Mouse (Mus musculus) CH12.LX (cell line): ENCODE measurements around the gene Asic4. TPM values are rescaled to one million over a fixed set of nuclear protein-coding genes. Genes with fewer than 3 reads are reported as not detected.

Experiments used
- DNase-seq: peaks from one replicate; pipeline ENCODE4 v3.0.0-alpha.2; 2013; ENCODE audit errors: extremely low read depth
- H3K27ac ChIP-seq: 2 replicates; pipeline ENCODE4 v1.5.1; 2012; ENCODE audit warnings: low read depth, mild to moderate bottlenecking, control low read depth, moderate library complexity; ENCODE audit not compliant: insufficient read depth
- H3K27me3 ChIP-seq: replicated peaks from 2 replicates; pipeline ENCODE3; 2012; ENCODE audit warnings: inconsistent platforms
- H3K36me3 ChIP-seq, 2 experiments: replicated peaks in 1 of 2; 2 replicates each; pipeline versions ENCODE3 to v1.6.1; 2012; ENCODE audit warnings: inconsistent platforms in 1 of 2, low read length in 1 of 2, mild to moderate bottlenecking in 1 of 2, mixed read lengths in 1 of 2, moderate library complexity in 1 of 2; ENCODE audit not compliant: control insufficient read depth in 1 of 2, insufficient read depth in 1 of 2
- H3K4me1 ChIP-seq, 2 experiments: 2 replicates each; pipeline ENCODE4 v1.6.1; 2012; ENCODE audit warnings: inconsistent platforms in 1 of 2, moderate library complexity in 1 of 2; ENCODE audit not compliant: insufficient read depth in 2 of 2, control insufficient read depth in 1 of 2
- H3K4me2 ChIP-seq: 2 replicates; pipeline ENCODE4 v1.6.1; 2012; ENCODE audit warnings: low read depth, mild to moderate bottlenecking, control low read depth; ENCODE audit not compliant: poor library complexity, insufficient read depth, severe bottlenecking
- H3K4me3 ChIP-seq, 3 experiments: fragments of 150-350 bp in 1 of 3; sonication (generic) in 1 of 3; replicated peaks in 1 of 3; 2 replicates each; pipeline versions ENCODE3 to v1.5.1; 2011 to 2012; ENCODE audit warnings: low read depth in 2 of 3, low read length in 2 of 3, mild to moderate bottlenecking in 2 of 3, moderate library complexity in 2 of 3, control low read depth in 1 of 3, improper control_type of control experiment in 1 of 3, inconsistent platforms in 1 of 3, mixed read lengths in 1 of 3; ENCODE audit not compliant: poor library complexity in 1 of 3
- H3K79me2 ChIP-seq: replicated peaks from 2 replicates; pipeline ENCODE4 v1.6.1; 2012; ENCODE audit warnings: mild to moderate bottlenecking, moderate library complexity; ENCODE audit not compliant: control insufficient read depth, poor library complexity, insufficient read depth, severe bottlenecking; ENCODE audit errors: extremely low read depth
- H3K9ac ChIP-seq: 2 replicates; pipeline ENCODE4 v1.6.1; 2012; ENCODE audit warnings: low read depth, mild to moderate bottlenecking, control low read depth, moderate library complexity; ENCODE audit not compliant: insufficient read depth
- H3K9me3 ChIP-seq: replicated peaks from 2 replicates; pipeline ENCODE3; 2012; ENCODE audit warnings: low read length, inconsistent platforms, mixed read lengths
- CTCF ChIP-seq, 2 experiments: IDR thresholded peaks in 1 of 2; conservative IDR thresholded peaks in 1 of 2; 2 replicates each; pipeline ENCODE4 v1.5.1; 2011 to 2012; ENCODE audit warnings: low read depth in 2 of 2, low read length in 2 of 2, improper control_type of control experiment in 1 of 2, inconsistent platforms in 1 of 2, mild to moderate bottlenecking in 1 of 2, moderate library complexity in 1 of 2
- E2F4 ChIP-seq: IDR thresholded peaks from 2 replicates; pipeline ENCODE4 v1.6.1; 2011; ENCODE audit warnings: low read depth, low read length, improper control_type of control experiment; ENCODE audit not compliant: insufficient replicate concordance
- EP300 ChIP-seq: IDR thresholded peaks from 2 replicates; pipeline ENCODE4 v1.6.1; 2011; ENCODE audit warnings: low read length, improper control_type of control experiment
- ETS1 ChIP-seq: conservative IDR thresholded peaks from 2 replicates; pipeline ENCODE4 v1.6.1; 2012; ENCODE audit warnings: low read depth, mild to moderate bottlenecking, inconsistent platforms, low read length, improper control_type of control experiment, moderate library complexity
- IRF4 ChIP-seq: IDR thresholded peaks from 2 replicates; pipeline ENCODE4 v1.6.1; 2014; ENCODE audit warnings: low read depth, mild to moderate bottlenecking, inconsistent platforms, low read length, improper control_type of control experiment
- JUND ChIP-seq: conservative IDR thresholded peaks from 2 replicates; pipeline ENCODE4 v1.6.1; 2011; ENCODE audit warnings: low read depth, low read length, improper control_type of control experiment
- MAX ChIP-seq: IDR thresholded peaks from 2 replicates; pipeline ENCODE4 v1.6.1; 2011; ENCODE audit warnings: low read length, improper control_type of control experiment
- MXI1 ChIP-seq: IDR thresholded peaks from 2 replicates; pipeline ENCODE4 v1.6.1; 2011; ENCODE audit warnings: mild to moderate bottlenecking, low read depth, low read length, improper control_type of control experiment
- NELFE ChIP-seq: IDR thresholded peaks from 2 replicates; pipeline ENCODE4 v1.6.1; 2011; ENCODE audit warnings: low read depth, low read length, improper control_type of control experiment
- PAX5 ChIP-seq: IDR thresholded peaks from 2 replicates; pipeline ENCODE4 v1.6.1; 2012; ENCODE audit warnings: low read length, inconsistent platforms, mixed read lengths
- POLR2A ChIP-seq: IDR thresholded peaks from 2 replicates; pipeline ENCODE4 v1.6.1; 2011; ENCODE audit warnings: low read depth, mild to moderate bottlenecking, improper control_type of control experiment, low read length
- POLR2AphosphoS2 ChIP-seq: IDR thresholded peaks from 2 replicates; pipeline ENCODE4 v1.6.1; 2011; ENCODE audit warnings: low read depth, low read length, improper control_type of control experiment
- RAD21 ChIP-seq: IDR thresholded peaks from 2 replicates; pipeline ENCODE4 v1.6.1; 2011; ENCODE audit warnings: low read depth, mild to moderate bottlenecking, low read length, improper control_type of control experiment, moderate library complexity
- SIN3A ChIP-seq: IDR thresholded peaks from 2 replicates; pipeline ENCODE4 v1.6.1; 2012; ENCODE audit warnings: low read length, improper control_type of control experiment, inconsistent platforms
- SMC3 ChIP-seq: IDR thresholded peaks from 2 replicates; pipeline ENCODE4 v1.6.1; 2011; ENCODE audit warnings: low read depth, low read length, improper control_type of control experiment
- TBP ChIP-seq: conservative IDR thresholded peaks from 2 replicates; pipeline ENCODE4 v1.6.1; 2011; ENCODE audit warnings: low read depth, low read length, improper control_type of control experiment
- TCF12 ChIP-seq: IDR thresholded peaks from 2 replicates; pipeline ENCODE4 v1.6.1; 2014; ENCODE audit warnings: low read depth, mild to moderate bottlenecking, inconsistent platforms, low read length, improper control_type of control experiment
- USF2 ChIP-seq: conservative IDR thresholded peaks from 2 replicates; pipeline ENCODE4 v1.6.1; 2011; ENCODE audit warnings: low read depth, low read length, improper control_type of control experiment
- ZNF384 ChIP-seq: IDR thresholded peaks from 2 replicates; pipeline ENCODE4 v1.6.1; 2012; ENCODE audit warnings: low read depth, low read length, improper control_type of control experiment, inconsistent platforms
- dilution Hi-C: fragments of 300-500 bp; cut with MboI; formaldehyde crosslinking; loops from 2 replicates; pipeline ENCODE4 v1.14.3; 2020; ENCODE audit warnings: low sequenced_read_pairs; ENCODE audit not compliant: extremely low pct_unique_long_range_greater_than_20kb, extremely low pct_ligation_motif_present
- in situ Hi-C: fragments of 300-500 bp; cut with MboI; formaldehyde crosslinking; loops from 3 replicates; pipeline ENCODE4 v1.14.3; 2019; ENCODE audit warnings: low sequenced_read_pairs, low pct_ligation_motif_present, low pct_unique_long_range_greater_than_20kb, mixed read lengths
- polyA plus RNA-seq: library from polyadenylated mRNA; unstranded; fragments of >175 nt; gene quantifications from 2 replicates; pipeline ENCODE4 v1.2.1, GENCODE M21; 2012; ENCODE audit warnings: low read depth; ENCODE audit not compliant: insufficient read length
- total RNA-seq, 2 experiments: library from RNA; depleted of rRNA; stranded (reverse); fragments of 300-350 nt in 1 of 2; fragments of >200 nt in 1 of 2; gene quantifications; 2 replicates each; pipeline ENCODE4 v1.2.3; 2012 to 2014

Gene Asic4
- total and polyA plus RNA-seq, 3 experiments: not detected

- no peak overlapping the region for H3K27ac ChIP-seq
- H3K9me3 ChIP-seq: no peaks in the 10 kb centered on the region
- no peaks in the 10 kb centered on the region for H3K27me3 ChIP-seq
- no peak overlapping the region for H3K4me3 ChIP-seq
- peaks cover 12 to 92% of the 10 kb centered on the region in 2 experiments for H3K36me3 ChIP-seq
- TF ChIP-seq EP300 (no peak), POLR2A (no peak), RAD21 (no peak), SIN3A (no peak), USF2 (no peak), E2F4 (no peak), MXI1 (no peak), JUND (no peak), ETS1 (no peak), POLR2AphosphoS2 (no peak), MAX (no peak), PAX5 (no peak), ZNF384 (no peak)
- no peak overlapping the region for H3K9ac ChIP-seq
- in situ Hi-C loops (no loop called here), dilution Hi-C loops (no loop called here)
- H3K4me2 ChIP-seq: no peak overlapping the region
- H3K79me2 ChIP-seq: no peaks in the 10 kb centered on the region
- no peak for DNase-seq
- H3K4me1 ChIP-seq: peaks cover 0 to 6% of the 10 kb centered on the region in 2 experiments; a peak in 1 of 4 replicates
Observed at GRCm38 (mm10) chr1:75412196-75412595, 38.0 kb upstream of the Asic4 start.

GRCm38 (mm10) chr1:75413749-75414148, 36.5 kb upstream of the Asic4 start:
- Histone ChIP-seq H3K4me1 (peaks cover 0 to 6% of the 10 kb centered on the region in 2 experiments; a peak in 1 of 4 replicates), H3K9ac (no peak overlapping the region), H3K27ac (no peak overlapping the region), H3K27me3 (no peaks in the 10 kb centered on the region), H3K36me3 (peaks cover 12 to 91% of the 10 kb centered on the region in 2 experiments), H3K79me2 (no peaks in the 10 kb centered on the region), H3K4me2 (no peak overlapping the region), H3K9me3 (no peaks in the 10 kb centered on the region), H3K4me3 (no peak overlapping the region)
- in situ Hi-C loops (no loop called here), dilution Hi-C loops (no loop called here)
- TF ChIP-seq PAX5 (no peak), TBP (no peak), RAD21 (peak; percentile 34), TCF12 (no peak), IRF4 (no peak), CTCF (conservative IDR thresholded peaks at IDR 0.05 in 1 of 2, IDR thresholded peaks at IDR 0.05 in 1 of 2; ENCODE audit: low read depth in 2 of 2, low read length in 2 of 2) (peak; percentile 37 to 92; a peak in 3 of 4 replicates), SMC3 (peak; percentile 47), NELFE (no peak; the same call in 1 of the 2 replicates)
- DNase-seq: peak; percentile 61
